In genomic region chr6:83879815-83880214, GRCm38 (mm10) we compare ENCODE assay signal across 8 mouse cellular contexts. TPM values are rescaled to one million over a fixed set of nuclear protein-coding genes. Genes with fewer than 3 reads are reported as not detected.
DNase-seq lines count a peak whose midpoint lies in the region; ATAC-seq and TF ChIP-seq lines count a peak whose summit lies in the region.

No protein-coding gene starts in this region.

- H3K36me3 ChIP-seq in embryonic facial prominence, embryonic 12.5 days, result no peaks in the 10 kb centered on the region
- no peaks in the 10 kb centered on the region for H3K36me3 ChIP-seq in lung, embryonic 14.5 days (ENCODE audit: insufficient read depth)

- no peak overlapping the region for H3K9ac ChIP-seq in embryonic facial prominence, embryonic 12.5 days
- no peak overlapping the region for H3K9ac ChIP-seq in lung, embryonic 14.5 days

- DNase-seq in cerebellum, adult 18-20 months, result peak; percentile 47 to 66
- no peak for DNase-seq in cerebellum, adult 11-12 months
- DNase-seq in urinary bladder, postnatal 25 days (ENCODE audit: low spot score), result peak; percentile 45
- DNase-seq in urinary bladder, postnatal 10 days (ENCODE audit: low spot score), result no peak
- DNase-seq in hindlimb bud, embryonic 11.5 days (ENCODE audit: extremely low spot score, low read depth, low spot score), result peak; percentile 54
- peak; percentile 90 for DNase-seq in lung, embryonic 14.5 days
- peak; percentile 70 to 74 for DNase-seq in right cerebral cortex, adult 2 months (ENCODE audit: low spot score in 2 of 2)

- peak; percentile 66 for TF ChIP-seq CTCF in lung, embryonic 14.5 days (IDR thresholded peaks at IDR 0.05; ENCODE audit: low read depth)

- no peak for ATAC-seq in embryonic facial prominence, embryonic 12.5 days (ENCODE audit: insufficient number of reproducible peaks, insufficient read depth, low FRiP score, low TSS enrichment)
- ATAC-seq in lung, embryonic 14.5 days (ENCODE audit: insufficient read depth), result no peak

- no peaks in the 10 kb centered on the region for H3K9me3 ChIP-seq in embryonic facial prominence, embryonic 12.5 days
- H3K9me3 ChIP-seq in lung, embryonic 14.5 days (ENCODE audit: low read depth, low read length), result no peaks in the 10 kb centered on the region

- no peak overlapping the region for H3K27ac ChIP-seq in embryonic facial prominence, embryonic 12.5 days
- H3K27ac ChIP-seq in lung, embryonic 14.5 days (ENCODE audit: low read depth), result no peak overlapping the region

- peak overlapping the region; percentile 22; the same call in 1 of the 2 replicates for H3K4me2 ChIP-seq in embryonic facial prominence, embryonic 12.5 days (replicated peaks)
- H3K4me2 ChIP-seq in lung, embryonic 14.5 days, result no peak overlapping the region

- no peaks in the 10 kb centered on the region for H3K4me1 ChIP-seq in embryonic facial prominence, embryonic 12.5 days
- no peaks in the 10 kb centered on the region for H3K4me1 ChIP-seq in lung, embryonic 14.5 days (ENCODE audit: insufficient read depth)

- no peaks in the 10 kb centered on the region for H3K27me3 ChIP-seq in embryonic facial prominence, embryonic 12.5 days
- H3K27me3 ChIP-seq in lung, embryonic 14.5 days (ENCODE audit: insufficient read depth, low read length), result no peaks in the 10 kb centered on the region

- H3K4me3 ChIP-seq in embryonic facial prominence, embryonic 12.5 days, result no peak overlapping the region
- H3K4me3 ChIP-seq in lung, embryonic 14.5 days (ENCODE audit: low read depth, low read length), result no peak overlapping the region

- 2% methylated on average over 4 of the region's 4 CpGs for WGBS in embryonic facial prominence, embryonic 12.5 days
- WGBS in lung, embryonic 14.5 days, result 6% methylated on average over 4 of the region's 4 CpGs

RNA-seq across cellular contexts. Expression of gene Zfp638, which starts 12.9 kb away (rescaled TPM):
- 79.7 and 91.7 TPM in 2 replicates for polyA plus RNA-seq in embryonic facial prominence, embryonic 12.5 days (2016; fragmentation: Nextera tagmentation; extraction: Ambion mirVana)
- polyA plus RNA-seq in lung, embryonic 14.5 days (2014; fragmentation: Nextera tagmentation; extraction: Ambion mirVana), result 71.6 and 77.8 TPM in 2 replicates

RNA-seq across cellular contexts. Expression of gene Paip2b, which starts 48.3 kb away (rescaled TPM):
- polyA plus RNA-seq in embryonic facial prominence, embryonic 12.5 days (2016; fragmentation: Nextera tagmentation; extraction: Ambion mirVana), result 19.3 and 20.0 TPM in 2 replicates
- polyA plus RNA-seq in lung, embryonic 14.5 days (2014; fragmentation: Nextera tagmentation; extraction: Ambion mirVana), result 19.3 and 19.8 TPM in 2 replicates

Comparison
In these comparisons a context has a peak if more than half of its experiments do, and no peak if none do; other contexts are left out.
1. DNase-seq: peak in cerebellum, adult 18-20 months (2 of 2), urinary bladder, postnatal 25 days (single experiment), hindlimb bud, embryonic 11.5 days (single experiment), lung, embryonic 14.5 days (single experiment) and right cerebral cortex, adult 2 months (2 of 2); none in cerebellum, adult 11-12 months (single experiment) and urinary bladder, postnatal 10 days (single experiment).